Mouse (Mus musculus) forebrain, embryonic 13.5 days (tissue): ENCODE results near the gene 4930523C07Rik. TPM values are rescaled to one million over a fixed set of nuclear protein-coding genes. Genes with fewer than 3 reads are reported as not detected.

Experiments used
- ATAC-seq: fragments of 200-750 bp; cut with Nextera tagmentation; 2 replicates; pipeline ENCODE4 v1.8.0; 2017
- H3K27ac ChIP-seq: fragments of 300-500 bp; sonication (generic); 2 replicates; pipeline ENCODE4 v1.5.1; 2015; ENCODE audit warnings: inconsistent platforms, mild to moderate bottlenecking, moderate library complexity
- H3K27me3 ChIP-seq: fragments of 300-500 bp; sonication (generic); 2 replicates; pipeline ENCODE4 v1.6.1; 2015; ENCODE audit warnings: mild to moderate bottlenecking, inconsistent platforms
- H3K36me3 ChIP-seq: fragments of 300-500 bp; sonication (generic); 2 replicates; pipeline ENCODE4 v1.6.1; 2015; ENCODE audit warnings: mild to moderate bottlenecking, inconsistent platforms; ENCODE audit not compliant: poor library complexity, severe bottlenecking
- H3K4me1 ChIP-seq: fragments of 300-500 bp; sonication (generic); 2 replicates; pipeline ENCODE4 v1.6.1; 2015; ENCODE audit warnings: inconsistent platforms
- H3K4me2 ChIP-seq: fragments of 300-500 bp; sonication (generic); 2 replicates; pipeline ENCODE4 v1.6.1; 2015; ENCODE audit warnings: inconsistent platforms, mild to moderate bottlenecking, moderate library complexity
- H3K4me3 ChIP-seq: fragments of 300-500 bp; sonication (generic); 2 replicates; pipeline ENCODE4 v1.5.1; 2015; ENCODE audit warnings: mild to moderate bottlenecking, inconsistent platforms
- H3K9ac ChIP-seq: fragments of 300-500 bp; sonication (generic); 2 replicates; pipeline ENCODE4 v1.6.1; 2015; ENCODE audit warnings: mild to moderate bottlenecking, inconsistent platforms
- H3K9me3 ChIP-seq: fragments of 300-500 bp; sonication (generic); replicated peaks from 2 replicates; pipeline ENCODE4 v1.6.1; 2016; ENCODE audit warnings: inconsistent platforms
- WGBS: fragments of 180-500 bp; shearing (Covaris S2); methylation state at CpG from one replicate; pipeline ENCODE4 v1.1.7; 2015; 5-methylcytosine and 5-hydroxymethylcytosine counted together
- polyA plus RNA-seq: library from polyadenylated mRNA; unstranded; fragments of >200 nt; fragmentation: Nextera tagmentation; extraction: Ambion mirVana; gene quantifications from 2 replicates; pipeline ENCODE4 v1.2.1, GENCODE M21; 2015

4930523C07Rik gene
- polyA plus RNA-seq, 1 experiment from 2014 or later: 1.8 TPM

GRCm38 (mm10) chr1:160033948-160034598, 10.1 kb upstream of the 4930523C07Rik start:
- ATAC-seq: no peak
- WGBS: 86% methylated on average over 4 of the region's 4 CpGs
- no peaks in the 10 kb centered on the region for H3K4me1 ChIP-seq
- H3K9me3 ChIP-seq: no peaks in the 10 kb centered on the region
- H3K27me3 ChIP-seq: no peaks in the 10 kb centered on the region
- no peak overlapping the region for H3K27ac ChIP-seq
- H3K4me2 ChIP-seq: no peak overlapping the region
- H3K36me3 ChIP-seq: no peaks in the 10 kb centered on the region
- no peak overlapping the region for H3K9ac ChIP-seq
- no peak overlapping the region for H3K4me3 ChIP-seq

GRCm38 (mm10) chr1:160035561-160035960, 8.6 kb upstream of the 4930523C07Rik start:
- Histone ChIP-seq H3K4me1 (no peaks in the 10 kb centered on the region), H3K27ac (no peak overlapping the region), H3K9ac (no peak overlapping the region), H3K36me3 (no peaks in the 10 kb centered on the region), H3K9me3 (no peaks in the 10 kb centered on the region), H3K27me3 (no peaks in the 10 kb centered on the region), H3K4me2 (no peak overlapping the region), H3K4me3 (no peak overlapping the region)
- 85% methylated on average over 3 of the region's 3 CpGs for WGBS
- ATAC-seq: no peak

- Histone ChIP-seq H3K27ac (no peak overlapping the region), H3K9me3 (no peaks in the 10 kb centered on the region), H3K9ac (no peak overlapping the region), H3K4me3 (no peak overlapping the region), H3K36me3 (no peaks in the 10 kb centered on the region), H3K4me1 (no peaks in the 10 kb centered on the region), H3K27me3 (no peaks in the 10 kb centered on the region), H3K4me2 (no peak overlapping the region)
- no peak for ATAC-seq
- 83% methylated on average over 5 of the region's 5 CpGs for WGBS
Observed at GRCm38 (mm10) chr1:160036996-160037521, 7.1 kb upstream of the 4930523C07Rik start.

GRCm38 (mm10) chr1:160039951-160040645, 4.1 kb upstream of the 4930523C07Rik start:
- H3K9me3 ChIP-seq: no peaks in the 10 kb centered on the region
- no peak overlapping the region for H3K4me2 ChIP-seq
- H3K4me3 ChIP-seq: no peak overlapping the region
- H3K9ac ChIP-seq: no peak overlapping the region
- no peaks in the 10 kb centered on the region for H3K36me3 ChIP-seq
- H3K4me1 ChIP-seq: peaks cover 10% of the 10 kb centered on the region
- ATAC-seq: no peak
- H3K27ac ChIP-seq: no peak overlapping the region
- H3K27me3 ChIP-seq: no peaks in the 10 kb centered on the region
- 60% methylated on average over 7 of the region's 7 CpGs for WGBS

GRCm38 (mm10) chr1:160041264-160041775, 2.9 kb upstream of the 4930523C07Rik start:
- Histone ChIP-seq H3K9me3 (no peaks in the 10 kb centered on the region), H3K4me2 (no peak overlapping the region), H3K27ac (no peak overlapping the region), H3K4me3 (no peak overlapping the region), H3K4me1 (peaks cover 10% of the 10 kb centered on the region), H3K27me3 (no peaks in the 10 kb centered on the region), H3K9ac (no peak overlapping the region), H3K36me3 (no peaks in the 10 kb centered on the region)
- WGBS: 94% methylated on average over 7 of the region's 7 CpGs
- no peak for ATAC-seq

GRCm38 (mm10) chr1:160042351-160042750, 1.8 kb upstream of the 4930523C07Rik start:
- no peak overlapping the region for H3K4me2 ChIP-seq
- no peaks in the 10 kb centered on the region for H3K27me3 ChIP-seq
- 81% methylated on average over 7 of the region's 7 CpGs for WGBS
- H3K9ac ChIP-seq: no peak overlapping the region
- H3K4me1 ChIP-seq: peaks cover 10% of the 10 kb centered on the region
- ATAC-seq: no peak
- H3K27ac ChIP-seq: no peak overlapping the region
- no peaks in the 10 kb centered on the region for H3K36me3 ChIP-seq
- no peaks in the 10 kb centered on the region for H3K9me3 ChIP-seq
- H3K4me3 ChIP-seq: no peak overlapping the region

- WGBS: 93% methylated on average over 13 of the region's 13 CpGs
- H3K4me3 ChIP-seq: no peak overlapping the region
- no peaks in the 10 kb centered on the region for H3K9me3 ChIP-seq
- H3K4me2 ChIP-seq: peak overlapping the region; percentile 67
- peaks cover 10% of the 10 kb centered on the region for H3K4me1 ChIP-seq
- ATAC-seq: no peak
- H3K9ac ChIP-seq: no peak overlapping the region
- no peak overlapping the region for H3K27ac ChIP-seq
- H3K27me3 ChIP-seq: no peaks in the 10 kb centered on the region
- H3K36me3 ChIP-seq: no peaks in the 10 kb centered on the region
Observed at GRCm38 (mm10) chr1:160043271-160043975, 759 bp upstream of the 4930523C07Rik start.

GRCm38 (mm10) chr1:160045056-160045715, 1.0 kb downstream of the 4930523C07Rik start:
- no peaks in the 10 kb centered on the region for H3K27me3 ChIP-seq
- no peaks in the 10 kb centered on the region for H3K36me3 ChIP-seq
- H3K9me3 ChIP-seq: no peaks in the 10 kb centered on the region
- peaks cover 10% of the 10 kb centered on the region for H3K4me1 ChIP-seq
- H3K4me3 ChIP-seq: no peak overlapping the region
- WGBS: 68% methylated on average over 3 of the region's 3 CpGs
- ATAC-seq: no peak
- no peak overlapping the region for H3K9ac ChIP-seq
- H3K27ac ChIP-seq: no peak overlapping the region
- peak overlapping the region; percentile 67; the same call in 1 of the 2 replicates for H3K4me2 ChIP-seq

GRCm38 (mm10) chr1:160045971-160046370, 1.8 kb downstream of the 4930523C07Rik start:
- 74% methylated on average over 5 of the region's 5 CpGs for WGBS
- Histone ChIP-seq H3K27me3 (no peaks in the 10 kb centered on the region), H3K4me3 (no peak overlapping the region), H3K9me3 (no peaks in the 10 kb centered on the region), H3K36me3 (no peaks in the 10 kb centered on the region), H3K4me1 (peaks cover 10% of the 10 kb centered on the region), H3K4me2 (no peak overlapping the region), H3K27ac (no peak overlapping the region), H3K9ac (no peak overlapping the region)
- no peak for ATAC-seq

GRCm38 (mm10) chr1:160046786-160047185, 2.6 kb downstream of the 4930523C07Rik start:
- no peak overlapping the region for H3K4me3 ChIP-seq
- H3K27ac ChIP-seq: no peak overlapping the region
- WGBS: 89% methylated on average over 4 of the region's 4 CpGs
- no peak for ATAC-seq
- H3K4me2 ChIP-seq: no peak overlapping the region
- H3K9me3 ChIP-seq: no peaks in the 10 kb centered on the region
- no peak overlapping the region for H3K9ac ChIP-seq
- peaks cover 10% of the 10 kb centered on the region for H3K4me1 ChIP-seq
- no peaks in the 10 kb centered on the region for H3K27me3 ChIP-seq
- H3K36me3 ChIP-seq: no peaks in the 10 kb centered on the region

GRCm38 (mm10) chr1:160047481-160047931, 3.3 kb downstream of the 4930523C07Rik start:
- H3K9me3 ChIP-seq: no peaks in the 10 kb centered on the region
- no peak overlapping the region for H3K27ac ChIP-seq
- H3K36me3 ChIP-seq: no peaks in the 10 kb centered on the region
- no peak overlapping the region for H3K9ac ChIP-seq
- no peak overlapping the region for H3K4me2 ChIP-seq
- H3K27me3 ChIP-seq: no peaks in the 10 kb centered on the region
- H3K4me1 ChIP-seq: peaks cover 10% of the 10 kb centered on the region
- 91% methylated on average over 7 of the region's 7 CpGs for WGBS
- no peak for ATAC-seq
- H3K4me3 ChIP-seq: no peak overlapping the region
